Mouse (Mus musculus): ENCODE measurements around the gene Ptma.

DNA sequence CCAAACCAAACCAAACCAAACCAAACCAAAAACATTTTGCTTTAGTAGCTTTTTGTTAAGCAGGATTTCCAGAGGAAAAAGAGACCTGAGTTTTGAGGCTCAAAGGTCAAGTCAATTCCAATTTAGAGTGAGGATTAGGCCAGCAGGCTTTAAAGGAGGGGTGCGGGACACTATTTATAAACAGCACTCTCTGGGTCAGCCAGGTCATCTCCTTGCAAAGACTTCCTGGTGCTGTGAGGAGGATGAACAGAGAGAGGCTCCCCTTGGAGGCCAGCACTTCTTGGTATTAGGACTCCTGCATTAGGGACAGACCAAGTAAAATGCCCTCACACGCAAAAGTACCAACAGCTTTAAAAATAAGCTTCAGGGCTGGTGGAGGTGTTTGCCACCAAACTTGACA lies 25.4 kb downstream of the Ptma start:
- TF ChIP-seq CTCF (IDR thresholded peaks at IDR 0.05; ENCODE audit: extremely low read depth, insufficient read length, insufficient replicate concordance, low read depth, low read length) (no peak), POLR2A (IDR thresholded peaks at IDR 0.05; ENCODE audit: low read depth, low read length) (no peak)

All from small intestine, adult 2 months (tissue).